Mouse (Mus musculus) CH12F3 (cell line): ENCODE data around the gene Mcm9.
"Not testable (repeated sequence)": the region's sequence is repeated elsewhere in the genome, so short reads cannot be mapped to it uniquely, and the experiment has no call there.

Experiments
- in situ Hi-C: fragments of 300-500 bp; cut with MboI; formaldehyde crosslinking; loops from 2 replicates; pipeline ENCODE4 v1.14.3; 2020; ENCODE audit warnings: low sequenced_read_pairs

Mcm9 gene

DNA sequence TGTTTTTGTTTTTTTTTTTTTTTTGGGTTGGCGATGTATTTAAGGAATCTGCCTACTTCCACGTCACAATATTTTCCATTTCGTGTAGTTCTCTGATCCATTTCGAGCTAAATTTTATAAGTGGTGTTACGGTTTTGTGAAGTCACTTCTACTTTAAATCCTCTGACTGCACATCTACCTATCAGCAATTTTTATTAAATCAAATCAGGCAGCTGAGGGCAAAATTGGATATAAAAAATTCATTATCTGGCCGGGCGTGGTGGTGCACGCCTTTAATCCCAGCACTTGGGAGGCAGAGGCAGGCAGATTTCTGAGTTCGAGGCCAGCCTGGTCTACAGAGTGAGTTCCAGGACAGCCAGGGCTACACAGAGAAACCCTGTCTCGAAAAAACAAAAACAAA lies at the start of gene Mcm9:
Gene Mcm9, minus strand, starts transcription at position 101 of the 400 bp plus-strand sequence.
- in situ Hi-C loops = not testable (repeated sequence)

DNA sequence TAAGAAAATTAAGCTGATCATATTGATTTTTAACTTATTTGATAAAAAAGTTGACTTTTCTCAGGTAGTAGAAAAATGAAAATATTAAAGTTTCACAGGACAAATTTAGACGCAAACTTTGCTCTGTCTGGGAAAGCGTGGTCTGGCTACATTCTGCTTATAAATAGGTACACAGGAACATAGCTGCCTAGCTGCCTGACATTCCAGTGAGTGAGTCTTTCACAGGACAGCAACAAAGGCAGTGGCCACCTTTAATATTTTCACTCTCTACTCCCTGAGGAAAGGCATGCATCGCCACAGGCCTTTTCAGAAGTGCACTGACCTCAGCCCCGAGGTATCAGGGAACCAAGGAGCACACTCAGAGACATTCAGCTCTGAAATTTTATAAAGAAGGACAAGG lies 31.5 kb upstream of the Mcm9 start:
- in situ Hi-C loops = no loop called here

DNA sequence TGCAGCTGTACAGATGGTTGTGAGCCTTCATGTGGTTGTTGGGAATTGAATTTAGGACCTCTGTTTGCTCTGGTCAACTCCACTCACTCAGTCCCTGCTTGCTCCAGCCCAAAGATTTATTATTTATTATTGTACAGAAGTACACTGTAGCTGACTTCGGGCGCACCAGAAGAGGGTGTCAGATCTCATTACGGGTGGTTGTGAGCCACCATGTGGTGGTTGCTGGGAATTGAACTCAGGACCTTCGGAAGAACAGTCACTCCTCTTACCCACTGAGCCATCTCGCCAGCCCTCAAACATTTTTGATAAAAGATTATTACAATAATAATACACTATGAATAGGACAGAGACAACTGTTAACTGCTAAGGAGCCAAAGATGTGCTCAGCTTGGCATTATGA lies 24.0 kb upstream of the Mcm9 start:
- in situ Hi-C loops = loop anchor here (10.0 kb wide), 1 partner anchor 141 kb away; no protein-coding TSS in a partner anchor

DNA sequence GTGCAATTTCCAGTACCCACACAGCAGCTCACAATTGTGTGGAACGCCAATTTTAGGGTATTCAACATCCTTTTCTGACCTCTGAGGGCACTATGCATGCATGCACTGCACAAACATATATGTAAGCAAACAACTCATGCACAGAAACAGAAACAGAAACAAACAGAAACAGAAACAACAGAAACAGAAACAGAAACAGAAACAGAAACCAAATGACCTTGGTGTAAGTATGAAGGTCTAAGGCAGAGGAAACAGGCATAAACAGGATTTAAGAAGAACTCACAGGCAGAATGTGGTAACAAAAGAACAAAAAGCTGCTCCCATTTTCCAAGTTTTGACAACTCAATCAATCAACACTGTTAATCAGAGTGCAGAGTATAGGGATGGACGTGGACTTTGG lies 20.4 kb upstream of the Mcm9 start:
- in situ Hi-C loops = loop anchor here (10.0 kb wide), 1 partner anchor 144 kb away; no protein-coding TSS in a partner anchor

DNA sequence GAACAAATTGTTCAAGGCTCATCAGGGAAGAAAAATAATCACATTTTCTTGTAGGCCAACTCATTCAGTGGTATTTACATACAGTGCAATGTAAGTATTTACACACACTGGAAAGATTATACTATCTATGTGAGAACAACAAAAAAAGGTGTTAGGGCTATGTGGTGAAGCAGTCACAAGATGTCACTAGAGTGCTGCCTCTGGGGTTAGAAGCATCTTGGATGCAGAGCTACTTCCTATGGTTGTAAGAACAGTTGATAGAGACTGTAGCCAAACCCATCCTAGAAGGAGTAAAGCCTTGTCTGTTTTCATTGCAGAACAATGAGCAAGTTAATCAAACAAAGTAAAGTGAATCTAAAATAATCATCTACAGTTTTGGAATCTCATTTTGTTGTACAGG lies 11.3 kb upstream of the Mcm9 start:
- in situ Hi-C loops = no loop called here

DNA sequence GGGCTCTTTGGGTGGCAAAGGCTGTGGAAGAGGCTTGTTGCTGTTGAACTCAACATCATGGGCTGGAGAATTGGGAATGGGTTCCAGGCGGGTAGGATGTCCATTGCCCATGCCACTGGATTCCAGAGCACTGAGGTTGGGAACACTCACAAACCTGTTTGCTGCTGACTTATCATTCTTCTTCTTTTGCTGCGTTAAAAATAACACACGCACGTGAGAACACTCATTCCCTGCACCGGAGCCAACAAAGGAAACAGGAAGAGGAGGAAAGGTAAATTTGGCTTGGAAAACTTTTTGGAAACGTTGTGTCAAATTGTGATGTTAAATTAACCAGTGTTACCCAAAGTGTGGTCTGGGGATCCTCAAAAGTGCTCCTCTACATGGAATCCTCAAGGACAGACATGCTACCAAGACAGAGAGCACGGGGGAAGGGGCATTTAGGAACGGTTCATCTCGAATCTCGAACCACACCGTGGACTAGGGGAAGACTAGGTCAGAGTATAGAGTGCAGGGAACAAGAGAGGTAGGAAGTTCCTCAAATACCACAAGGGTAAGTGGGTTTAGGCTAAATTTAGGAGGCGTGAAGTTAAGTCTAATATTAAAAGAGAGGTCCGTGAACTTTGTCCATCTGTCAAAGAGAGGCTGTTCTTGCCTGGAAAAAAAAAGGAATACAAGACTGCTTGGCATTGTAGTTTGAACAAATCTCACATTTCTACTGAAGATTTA lies 5.2 kb upstream of the Mcm9 start:
- in situ Hi-C loops = no loop called here

DNA sequence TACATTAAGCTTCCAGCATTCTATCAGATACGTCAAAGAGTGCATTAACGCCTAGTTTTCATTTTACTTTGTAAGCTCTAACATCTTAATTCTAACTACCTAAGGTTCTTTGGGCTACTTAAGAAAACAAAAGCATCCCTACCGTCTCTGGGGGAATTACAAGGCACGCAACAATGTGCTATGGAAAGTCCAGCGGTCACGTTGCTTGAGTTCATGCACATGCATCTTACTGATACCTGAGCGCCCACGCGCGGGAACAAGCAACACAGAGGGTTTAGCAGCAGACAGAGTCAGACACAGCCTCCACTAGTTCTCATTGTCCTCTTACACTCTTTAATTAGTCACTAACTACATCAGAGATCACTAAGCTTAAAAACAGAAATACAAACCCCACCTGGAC lies 3.9 kb upstream of the Mcm9 start:
- in situ Hi-C loops = no loop called here

DNA sequence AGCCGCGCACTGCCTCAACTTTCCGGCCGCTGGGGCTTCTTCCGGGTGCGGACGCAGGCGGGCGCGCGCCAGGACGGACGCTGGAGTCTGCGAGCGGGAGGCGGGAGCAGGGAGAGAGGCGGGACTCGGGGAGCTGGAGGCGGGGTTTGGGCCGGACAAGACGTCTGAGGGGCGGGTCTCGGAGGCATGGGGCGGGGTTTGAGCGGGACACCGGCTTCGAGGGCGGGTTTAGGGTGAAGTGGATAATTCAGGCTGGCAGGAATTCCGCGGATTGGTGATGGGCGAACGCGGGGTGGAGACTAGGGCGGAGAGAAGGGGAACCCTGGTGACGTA lies 355 bp downstream of the Mcm9 start:
- in situ Hi-C loops = no loop called here

DNA sequence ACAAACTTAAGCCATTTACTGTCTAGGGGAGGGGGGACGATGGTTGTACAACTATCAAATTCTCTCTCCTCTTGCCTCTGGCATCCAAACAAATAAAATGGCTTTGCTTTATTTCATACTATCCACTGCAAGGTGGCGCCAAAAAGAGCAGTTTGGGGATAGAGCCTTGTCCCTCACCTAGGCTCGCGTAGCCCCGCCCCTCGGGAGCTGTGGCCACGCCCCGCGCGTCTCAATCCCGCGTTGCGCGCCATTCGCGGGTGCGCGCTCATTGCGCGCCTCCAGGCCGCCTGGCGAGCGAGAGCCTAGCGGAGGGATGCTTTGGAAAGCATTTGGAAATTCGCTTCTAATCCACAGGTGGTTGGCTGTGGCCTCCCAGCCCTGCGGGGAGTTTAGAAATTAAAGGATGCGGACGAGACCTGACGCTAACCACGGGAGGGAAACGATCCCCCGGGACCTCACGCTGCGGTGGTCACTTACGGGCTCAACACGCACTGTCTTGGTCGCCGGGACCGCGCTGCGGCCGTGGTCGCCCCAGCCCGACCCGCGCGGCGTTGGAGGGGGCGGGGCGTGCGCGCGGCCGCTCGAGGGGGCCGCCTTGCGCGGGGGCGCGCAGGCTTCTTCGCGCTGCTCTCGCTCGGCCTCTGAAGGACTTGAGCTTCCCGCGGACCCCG lies 857 bp downstream of the Mcm9 start:
- in situ Hi-C loops = no loop called here

DNA sequence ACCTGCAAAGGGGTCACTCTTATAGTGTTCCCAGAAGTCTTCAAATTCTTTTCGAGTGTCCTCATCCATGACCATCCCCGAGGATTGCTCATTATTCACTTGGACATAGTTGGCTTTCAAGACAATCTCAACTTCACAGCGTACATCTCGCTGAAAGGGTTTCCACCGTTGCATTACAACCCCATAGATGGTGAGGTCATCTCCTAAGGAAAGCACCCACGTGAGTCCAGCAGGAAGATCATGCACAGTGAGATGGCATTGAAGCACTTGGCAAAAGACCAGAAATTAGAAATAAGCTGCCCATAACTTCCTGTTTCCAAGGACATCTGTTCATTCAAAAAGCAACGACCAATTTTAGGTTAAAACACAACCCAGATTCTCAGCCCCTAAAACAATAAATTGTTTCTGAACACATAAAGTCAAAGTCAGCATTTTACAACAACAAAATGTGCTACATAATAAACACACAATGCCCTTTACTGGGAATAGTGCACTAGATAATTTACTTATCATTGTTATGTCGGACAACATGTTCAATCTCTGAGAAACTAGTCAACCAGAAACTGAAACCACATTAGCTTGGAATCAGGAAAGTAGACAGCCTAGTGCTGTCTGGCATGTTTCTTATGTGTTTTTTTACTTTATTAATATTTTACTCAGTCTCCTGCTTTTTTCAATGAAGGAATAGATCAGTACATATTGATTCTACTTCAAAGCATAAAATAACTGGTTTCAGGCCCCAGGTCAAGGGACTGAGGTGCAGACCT lies 14.2 kb downstream of the Mcm9 start:
- in situ Hi-C loops = no loop called here

DNA sequence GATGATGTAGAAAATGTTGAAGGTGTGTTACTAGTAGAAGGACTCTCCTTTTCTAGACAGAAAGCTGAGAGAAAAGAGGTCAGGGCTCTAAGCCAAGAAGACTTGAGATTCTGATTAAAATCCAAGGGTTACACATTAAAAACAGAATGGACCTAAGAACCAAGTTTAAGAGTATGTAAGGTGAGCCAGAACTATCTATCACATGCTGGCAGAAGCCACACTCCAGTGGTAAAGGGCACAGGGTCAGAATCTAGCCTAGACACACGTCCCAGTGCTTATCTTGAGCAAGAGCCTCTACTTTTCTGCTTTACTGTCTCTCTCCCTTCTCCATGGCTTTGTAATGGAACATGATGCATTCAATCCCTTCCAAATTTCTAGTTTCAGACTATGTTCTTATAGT lies 16.3 kb downstream of the Mcm9 start:
- in situ Hi-C loops = no loop called here

DNA sequence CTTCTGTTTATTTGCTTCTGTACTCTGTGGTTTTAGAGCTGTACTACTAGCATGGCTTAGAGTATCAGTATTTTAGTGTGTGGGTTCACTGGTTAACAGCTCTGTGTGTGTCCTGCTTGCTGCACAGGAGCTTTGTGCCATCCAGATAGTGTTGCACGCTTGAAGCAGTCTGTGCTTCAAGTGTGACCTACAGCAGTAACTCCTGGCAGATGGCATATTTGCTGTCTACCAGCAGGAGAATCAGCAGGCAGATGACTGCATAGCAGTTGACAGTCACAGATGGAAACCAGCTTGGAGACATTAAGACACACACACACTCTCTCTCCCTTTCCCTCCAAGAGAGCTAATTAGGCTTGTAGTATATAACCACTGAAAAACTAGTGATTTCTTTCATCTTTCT lies 18.1 kb downstream of the Mcm9 start:
- in situ Hi-C loops = no loop called here

DNA sequence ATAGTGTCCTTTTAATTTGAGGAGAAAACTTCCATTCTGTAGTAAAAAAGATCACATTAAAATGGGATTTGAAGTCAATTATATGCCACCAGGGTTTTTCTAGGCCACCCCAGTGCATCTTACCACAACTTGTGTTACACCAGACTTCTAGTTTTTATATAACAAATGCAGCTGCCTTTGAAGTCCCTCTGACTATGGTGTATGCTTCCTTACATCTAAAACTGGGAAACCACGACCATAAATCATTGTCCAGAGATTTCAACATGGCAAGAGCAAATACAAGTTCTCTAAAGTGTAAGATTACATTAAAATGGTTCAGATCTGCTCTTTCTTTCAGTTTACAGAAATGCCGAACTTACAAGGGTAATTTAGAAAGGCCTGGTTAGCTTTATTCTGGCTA lies 22.0 kb downstream of the Mcm9 start:
- in situ Hi-C loops = no loop called here

DNA sequence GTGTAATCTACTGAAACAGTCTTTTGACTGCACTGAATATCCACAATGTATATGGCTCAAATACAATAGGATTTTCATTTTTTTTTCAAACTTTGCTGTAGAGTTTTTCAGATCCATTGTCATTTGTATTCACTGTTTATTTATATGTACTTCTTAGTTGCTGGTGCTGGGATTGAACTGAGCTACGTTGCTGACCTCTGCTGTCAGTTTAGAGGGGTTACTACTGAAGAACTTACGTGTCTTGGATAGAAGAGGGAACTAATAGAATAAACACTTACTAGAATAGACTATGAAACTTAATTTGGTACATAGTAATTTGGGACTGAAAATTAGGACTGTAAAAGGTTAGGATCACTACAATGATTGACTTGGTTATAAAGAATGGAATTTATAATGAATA lies 24.9 kb downstream of the Mcm9 start:
- in situ Hi-C loops = no loop called here

DNA sequence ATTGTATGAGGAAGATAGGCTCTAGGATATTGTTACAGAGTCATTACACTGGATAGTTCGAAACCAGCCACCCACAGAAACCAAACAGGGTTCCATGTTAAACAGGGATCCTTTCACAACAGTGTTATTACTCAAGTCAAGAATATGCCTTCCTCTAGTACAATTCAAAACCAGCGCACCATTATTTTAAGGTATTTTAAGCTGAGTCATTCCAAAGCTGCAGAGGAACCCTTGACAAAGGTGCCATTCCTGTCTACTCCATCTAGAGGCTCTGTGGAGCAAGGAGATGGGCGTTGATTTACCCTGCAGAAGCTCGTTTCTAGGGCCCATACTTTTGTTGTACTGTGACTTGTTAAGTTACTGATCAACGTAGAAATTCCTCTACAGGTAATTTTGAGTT lies 31.4 kb downstream of the Mcm9 start:
- in situ Hi-C loops = no loop called here

DNA sequence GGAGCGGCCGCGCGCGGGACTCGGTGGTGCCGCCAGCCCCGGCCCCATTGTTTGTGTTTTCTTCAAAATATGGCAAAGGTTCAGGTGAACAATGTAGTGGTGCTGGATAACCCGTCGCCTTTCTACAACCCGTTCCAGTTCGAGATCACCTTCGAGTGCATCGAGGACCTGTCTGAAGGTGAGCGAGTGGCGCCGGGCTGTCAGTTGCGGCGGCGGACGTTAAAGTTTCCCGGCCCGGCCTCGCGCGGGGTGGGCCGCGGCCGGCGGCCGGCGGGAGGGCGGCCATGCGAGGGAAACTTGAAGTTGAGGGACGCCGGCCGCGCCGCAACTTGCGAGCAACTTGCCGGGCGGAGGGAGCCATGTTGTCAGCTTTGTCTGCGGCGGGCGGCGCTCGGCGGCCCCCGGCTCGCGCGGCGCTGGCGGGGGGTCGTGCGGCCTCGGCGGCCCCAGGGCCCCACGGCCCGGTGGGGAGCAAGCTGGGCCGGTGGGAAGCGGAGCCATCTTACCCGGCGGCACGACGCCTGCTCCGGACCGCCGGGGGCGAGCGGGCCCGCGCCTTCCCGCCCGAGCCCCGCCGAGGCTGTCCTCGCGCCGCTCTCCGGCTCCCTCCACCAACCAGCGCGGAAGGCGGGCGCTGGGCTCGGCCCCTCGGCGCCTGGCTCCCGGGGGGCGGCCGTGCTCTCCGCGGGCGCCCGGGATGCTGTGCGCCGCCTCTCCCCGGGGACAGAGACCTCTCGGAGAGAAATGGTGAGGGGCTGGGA lies 32.9 kb downstream of the Mcm9 start:
- in situ Hi-C loops = no loop called here

DNA sequence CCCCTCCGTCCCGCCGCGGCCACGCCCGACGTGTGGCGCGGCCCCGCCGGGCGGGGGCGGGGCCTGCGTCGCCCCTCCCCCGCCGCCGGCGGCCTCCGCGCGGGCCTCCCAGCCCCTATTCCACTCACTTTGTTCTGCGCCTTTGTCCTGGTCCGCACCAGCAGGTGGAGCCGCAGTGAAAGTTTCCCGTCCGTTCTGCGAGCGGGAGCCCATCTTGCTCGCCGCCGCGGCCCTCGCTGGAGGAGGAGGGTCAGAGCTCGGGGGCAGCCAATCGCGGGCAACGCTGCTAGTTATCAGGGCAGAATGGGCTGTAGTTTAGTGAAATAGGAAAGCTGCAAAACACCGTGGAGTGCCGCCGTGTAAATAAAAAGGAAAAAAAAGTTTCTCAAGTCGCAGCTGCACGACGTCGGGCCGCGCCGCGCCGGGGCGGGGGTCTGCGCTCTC lies 33.5 kb downstream of the Mcm9 start, which contains the start of gene Asf1a:
Gene Asf1a, plus strand, starts transcription at position 81 of the 444 bp plus-strand sequence.
- in situ Hi-C loops = no loop called here

DNA sequence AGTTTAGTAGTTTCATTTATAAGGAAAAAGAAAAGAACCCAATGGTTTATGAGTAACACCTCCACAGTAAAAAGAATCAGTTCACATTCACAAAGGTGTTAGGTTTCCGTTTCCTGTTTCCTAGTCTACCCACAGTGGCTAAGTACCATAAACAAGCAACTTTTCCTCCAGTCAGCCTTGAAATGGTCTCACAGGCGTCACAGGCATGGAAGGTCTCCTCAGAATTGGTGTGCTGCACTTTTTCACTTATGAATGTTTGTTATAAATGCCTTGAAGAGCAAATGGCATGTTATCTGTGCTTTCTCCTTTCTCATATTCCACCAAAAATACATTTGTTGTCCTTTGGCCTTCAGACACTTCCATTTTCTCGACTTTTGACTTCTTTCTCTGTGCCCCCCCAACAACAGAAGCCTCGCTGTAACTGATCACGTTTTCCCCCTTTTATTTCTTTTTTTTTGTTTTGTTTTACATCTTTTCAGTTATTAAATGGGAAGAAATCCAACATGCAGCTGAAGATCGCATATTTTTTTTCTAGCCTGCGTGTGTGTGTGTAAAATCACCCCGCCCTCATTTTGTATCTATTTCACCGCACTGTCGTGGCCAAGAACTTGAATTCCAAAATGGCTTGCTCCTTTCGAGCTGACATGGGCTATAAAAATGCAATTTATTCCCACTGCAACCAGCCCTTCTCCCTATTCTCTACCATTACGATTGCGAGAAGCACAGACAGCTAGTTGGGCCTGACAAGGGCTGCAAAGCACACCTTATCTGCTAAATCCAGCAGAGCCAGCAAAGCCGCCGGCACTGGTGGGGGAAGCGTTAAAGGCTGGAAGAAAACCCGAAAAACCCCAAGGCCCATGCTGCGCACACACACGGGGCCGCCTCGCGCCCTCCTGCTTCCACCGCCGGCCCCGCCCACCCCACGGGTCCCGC lies 34.2 kb downstream of the Mcm9 start:
- in situ Hi-C loops = no loop called here

DNA sequence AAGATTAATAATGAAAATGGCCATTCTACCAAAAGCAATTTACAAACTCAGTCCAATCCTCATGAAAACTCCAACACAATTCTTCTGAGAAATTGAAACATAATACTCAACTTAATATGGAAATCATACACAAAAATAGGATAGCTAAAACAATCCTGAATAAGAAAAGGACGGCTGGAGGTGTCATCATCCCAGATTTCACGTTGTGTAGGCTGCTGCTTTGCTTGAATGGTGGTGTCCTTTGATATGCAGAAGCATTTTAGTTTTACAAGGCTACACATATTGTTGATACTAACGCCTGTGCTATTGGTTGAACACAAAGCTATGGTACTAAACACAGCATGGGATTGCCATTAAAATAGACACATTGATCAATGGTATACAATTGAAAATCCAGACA lies 44.5 kb downstream of the Mcm9 start:
- in situ Hi-C loops = no loop called here

DNA sequence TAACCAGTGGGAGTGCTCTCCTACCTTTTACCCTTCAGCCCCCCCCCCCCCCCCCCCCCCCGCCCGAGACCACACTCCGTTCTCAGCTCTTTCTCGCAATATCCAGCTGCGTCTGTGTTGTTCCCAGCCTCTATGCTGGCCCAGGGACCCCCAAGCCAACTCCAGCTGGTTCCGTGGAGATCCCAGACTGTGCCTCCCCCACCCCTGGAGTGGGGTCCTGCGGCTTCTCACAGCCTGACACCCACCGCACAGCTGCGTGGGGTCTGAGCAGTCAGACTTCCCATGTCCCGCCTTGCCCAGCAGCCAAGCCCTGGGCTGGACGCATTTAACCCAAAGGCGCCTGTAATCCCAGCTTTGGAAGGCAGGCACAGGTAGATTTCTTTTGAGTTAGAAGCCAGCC lies 49.2 kb downstream of the Mcm9 start:
- in situ Hi-C loops = no loop called here
